Mouse (Mus musculus): ENCODE measurements around the gene Isg15. TPM values are rescaled to one million over a fixed set of nuclear protein-coding genes. Genes with fewer than 3 reads are reported as not detected.
A peak's percentile ranks its signal among the peaks of the same experiment; 100 is the strongest.

Isg15 gene
- total RNA-seq (2021): under 1 TPM; 0.55 to 0.76 TPM
- long read RNA-seq, experiment 1: 0 reads
- long read RNA-seq, experiment 2: 0 reads

- DNase-seq (ENCODE audit: low spot score in 2 of 2): no peak
Measured at GRCm38 (mm10) chr4:156200623-156201475, at the start of gene Isg15. Gene Isg15, minus strand, starts transcription at chr4:156200818.

DNA sequence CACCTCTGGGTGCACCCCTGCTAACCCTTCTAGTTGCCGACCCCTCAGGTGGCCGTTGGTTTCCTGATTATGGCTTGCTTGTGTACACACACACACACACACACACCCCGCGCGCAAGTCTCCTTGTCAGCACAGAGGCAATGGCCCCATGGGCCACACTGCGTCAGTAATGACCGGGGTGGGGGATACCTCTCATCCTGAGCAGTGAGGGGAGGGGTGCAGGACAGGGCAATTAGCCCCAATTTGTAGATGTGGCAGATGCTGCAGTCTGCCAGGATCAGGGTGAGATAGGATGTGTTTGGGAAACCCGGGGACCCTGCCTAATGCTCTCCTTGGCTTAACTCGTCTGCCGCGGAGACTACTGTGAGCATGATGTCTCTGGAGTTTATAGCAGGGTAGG, 48.9 kb upstream of the Isg15 start:
- no peak for DNase-seq (ENCODE audit: low spot score in 2 of 2)

DNA sequence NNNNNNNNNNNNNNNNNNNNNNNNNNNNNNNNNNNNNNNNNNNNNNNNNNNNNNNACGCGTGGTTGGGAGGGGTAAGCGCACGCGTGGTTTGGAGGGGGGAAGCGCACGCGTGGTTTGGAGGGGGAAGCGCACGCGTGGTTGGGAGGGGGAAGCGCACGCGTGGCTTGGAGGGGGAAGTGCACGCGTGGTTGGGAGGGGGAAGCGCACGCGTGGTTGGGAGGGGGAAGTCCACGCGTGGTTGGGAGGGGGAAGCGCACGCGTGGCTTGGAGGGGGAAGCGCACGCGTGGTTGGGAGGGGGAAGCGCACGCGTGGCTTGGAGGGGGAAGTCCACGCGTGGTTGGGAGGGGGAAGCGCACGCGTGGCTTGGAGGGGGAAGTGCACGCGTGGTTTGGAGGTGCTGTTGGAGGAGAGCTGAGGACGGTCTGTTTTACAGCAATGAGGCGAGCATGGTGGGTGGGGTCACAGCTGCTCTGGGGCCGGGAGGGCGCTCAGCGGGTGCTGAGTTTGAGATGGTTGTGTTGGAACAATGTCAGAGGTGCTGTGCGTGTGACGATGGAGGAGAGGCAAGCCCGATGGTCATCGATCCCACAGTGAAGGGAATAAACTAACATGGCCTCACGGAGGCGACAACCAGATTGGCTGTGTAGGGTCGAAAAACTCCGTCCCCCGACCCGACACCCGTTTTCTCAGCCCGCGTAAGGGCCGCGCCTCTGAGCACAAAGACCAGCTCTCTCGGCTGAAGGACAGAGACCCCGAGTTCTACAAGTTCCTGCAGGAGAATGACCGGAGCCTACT, 36.2 kb upstream of the Isg15 start:
- DNase-seq (ENCODE audit: low spot score in 2 of 2): no peak

- DNase-seq (ENCODE audit: low spot score in 2 of 2): peak; percentile 79 to 90
Measured at GRCm38 (mm10) chr4:156235808-156236533, 35.4 kb upstream of the Isg15 start, which contains the start of gene Noc2l. Gene Noc2l, plus strand, starts transcription at chr4:156236010.

DNA sequence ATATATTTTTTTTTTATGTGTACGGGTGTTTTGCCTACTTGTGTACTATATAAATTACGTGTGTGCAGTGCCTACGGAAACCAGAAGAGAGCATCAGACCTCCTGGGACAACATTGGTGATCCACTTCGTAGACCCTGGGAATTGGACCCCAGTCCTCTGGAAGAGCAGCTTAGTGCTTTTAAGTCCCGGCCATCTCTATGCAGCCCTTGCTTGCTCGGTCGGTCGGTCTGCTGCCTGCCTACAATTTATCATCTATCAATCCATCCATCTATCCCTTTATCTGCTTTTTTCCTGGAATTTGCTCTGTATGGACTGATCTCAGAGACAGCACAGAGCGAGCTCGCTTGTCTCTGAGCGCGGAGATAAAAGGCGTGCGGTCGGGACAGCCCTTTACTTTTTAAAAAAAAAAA, 34.7 kb upstream of the Isg15 start:
- DNase-seq (ENCODE audit: low spot score in 2 of 2): peak in 1 of 2 experiments; percentile 44

DNA sequence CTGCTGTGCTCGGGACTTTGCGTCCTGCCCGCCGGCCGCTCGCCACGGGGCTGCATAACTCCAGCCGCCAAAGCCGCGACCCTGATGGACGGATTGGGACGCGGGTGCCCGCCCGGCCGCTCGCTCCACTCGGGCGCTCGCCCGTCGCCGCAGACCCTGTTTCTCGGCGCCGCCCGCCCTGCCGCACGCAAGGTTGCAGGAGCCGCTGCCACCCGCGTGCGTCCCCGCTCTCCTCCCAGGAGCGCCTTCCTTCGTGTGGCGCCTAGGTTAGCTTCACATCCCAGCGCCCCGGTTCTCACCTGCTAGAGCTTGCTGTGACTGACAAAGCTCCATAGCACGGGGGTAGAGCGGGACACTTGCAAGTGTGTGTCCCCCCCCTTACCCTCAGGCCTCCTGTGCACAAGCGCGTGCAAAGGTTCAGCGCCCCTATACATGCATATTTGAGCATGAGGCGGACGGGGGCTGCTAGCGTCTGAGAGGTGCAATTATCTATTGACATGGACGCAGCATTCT, 34.1 kb upstream of the Isg15 start, which contains the start of gene Plekhn1:
Gene Plekhn1, minus strand, starts transcription at position 157 of the 513 bp plus-strand sequence.
- peak; percentile 74 for DNase-seq (ENCODE audit: low spot score in 2 of 2)

GRCm38 (mm10) chr4:156234021-156234501, 33.4 kb upstream of the Isg15 start:
- no peak for DNase-seq (ENCODE audit: low spot score in 2 of 2)

- DNase-seq (ENCODE audit: low spot score in 2 of 2): no peak
Measured at GRCm38 (mm10) chr4:156228393-156229024, 27.9 kb upstream of the Isg15 start.

GRCm38 (mm10) chr4:156227752-156228392, 27.3 kb upstream of the Isg15 start:
- no peak for DNase-seq (ENCODE audit: low spot score in 2 of 2)

DNA sequence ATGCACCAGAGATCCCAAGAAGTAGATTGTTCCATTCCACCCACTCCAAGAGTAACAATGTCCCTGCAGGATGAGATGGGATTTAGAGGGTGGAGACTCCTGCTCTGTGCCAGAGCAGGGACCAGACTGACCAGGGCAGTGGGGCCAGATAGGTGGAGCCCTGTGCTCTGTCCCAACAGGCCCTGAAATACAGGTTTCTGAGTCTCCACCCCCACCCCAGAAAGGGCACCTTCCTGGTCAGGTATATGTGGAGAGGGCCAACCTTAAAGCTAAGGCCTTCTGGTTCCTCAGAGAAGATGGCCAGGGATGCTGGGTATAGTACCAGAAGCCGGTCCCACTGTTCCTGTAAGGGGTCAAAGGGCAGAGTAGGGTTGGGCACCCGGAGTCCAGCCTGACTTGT, 23.7 kb upstream of the Isg15 start:
- DNase-seq (ENCODE audit: low spot score in 2 of 2): no peak

GRCm38 (mm10) chr4:156219936-156220335, 19.3 kb upstream of the Isg15 start:
- no peak for DNase-seq (ENCODE audit: low spot score in 2 of 2)

GRCm38 (mm10) chr4:156217838-156218237, 17.2 kb upstream of the Isg15 start:
- no peak for DNase-seq (ENCODE audit: low spot score in 2 of 2)

DNA sequence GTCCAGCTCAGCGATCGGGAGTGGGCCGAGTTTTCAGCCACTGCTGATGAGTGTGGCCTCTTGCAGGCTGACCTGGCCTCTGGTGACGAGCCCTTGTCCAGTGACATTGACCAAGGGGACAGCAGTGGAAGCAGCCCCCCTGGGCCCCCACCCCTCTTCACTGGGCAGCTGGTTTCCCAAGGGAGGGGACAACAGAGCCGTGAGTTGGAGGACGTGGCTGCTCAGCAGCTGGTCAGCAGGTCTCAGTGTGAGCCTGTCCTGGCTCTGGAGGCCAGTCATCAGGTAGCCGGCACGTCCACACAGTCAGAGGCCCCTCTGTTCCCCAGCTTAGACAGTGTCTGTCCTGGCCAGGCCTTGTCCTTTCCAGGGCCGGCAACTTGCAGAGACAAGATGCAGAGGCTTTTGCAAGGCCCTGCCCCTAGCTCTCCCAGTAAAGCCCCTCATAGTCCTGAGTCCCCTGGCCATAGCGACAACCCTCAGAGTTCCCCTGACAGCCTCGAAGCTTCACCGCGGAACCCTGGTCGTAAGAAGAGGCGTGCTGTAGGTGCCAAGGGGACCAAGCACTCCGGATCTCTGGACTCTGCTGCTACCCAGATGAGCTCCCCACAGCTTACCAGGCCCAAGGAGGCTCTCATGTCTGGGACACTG, 16.5 kb upstream of the Isg15 start:
- DNase-seq (ENCODE audit: low spot score in 2 of 2): no peak

DNA sequence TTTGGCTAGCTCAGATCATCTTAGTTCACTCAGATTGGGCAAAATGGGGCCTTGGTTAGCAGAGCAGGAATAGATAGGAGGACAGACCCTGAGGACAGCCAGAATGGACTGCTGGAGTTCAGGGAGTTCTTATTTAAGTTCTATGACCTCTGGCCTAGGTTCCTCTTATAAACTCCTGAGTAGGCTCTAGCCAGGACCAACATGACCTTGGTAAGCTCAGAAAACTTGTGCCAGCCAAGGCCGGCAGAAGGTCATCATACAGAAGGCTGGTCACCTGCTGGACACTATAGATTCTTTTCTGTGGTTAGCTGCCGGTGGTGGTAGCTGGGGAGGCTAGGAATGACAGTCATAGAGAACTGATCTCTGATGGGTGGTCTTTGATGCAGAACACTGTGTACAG, 15.6 kb upstream of the Isg15 start:
- DNase-seq (ENCODE audit: low spot score in 2 of 2): no peak

GRCm38 (mm10) chr4:156215649-156216048, 15.0 kb upstream of the Isg15 start, which contains the start of gene Perm1:
Gene Perm1, plus strand, starts transcription at chr4:156215868.
- no peak for DNase-seq (ENCODE audit: low spot score in 2 of 2)

- no peak for DNase-seq (ENCODE audit: low spot score in 2 of 2)
Measured at GRCm38 (mm10) chr4:156213134-156213533, 12.5 kb upstream of the Isg15 start.

GRCm38 (mm10) chr4:156209963-156210635, 9.5 kb upstream of the Isg15 start:
- DNase-seq (ENCODE audit: low spot score in 2 of 2): no peak

- DNase-seq (ENCODE audit: low spot score in 2 of 2): no peak
Measured at GRCm38 (mm10) chr4:156208872-156209271, 8.3 kb upstream of the Isg15 start.

Measured in layer of hippocampus, postnatal 14 days (tissue).